Mouse (Mus musculus) embryonic facial prominence, embryonic 14.5 days (tissue): Measurements from ENCODE around the gene Flad1. TPM values are rescaled to one million over a fixed set of nuclear protein-coding genes. Genes with fewer than 3 reads are reported as not detected.
A peak's percentile ranks its signal among the peaks of the same experiment; 100 is the strongest.

Source experiments
- ATAC-seq: fragments of 200-750 bp; cut with Nextera tagmentation; 2 replicates; pipeline ENCODE4 v1.8.0; 2017; ENCODE audit warnings: low read depth, moderate number of reproducible peaks, moderate TSS enrichment
- DNase-seq: peaks from one replicate; pipeline ENCODE4 v3.0.0-alpha.2; 2015; ENCODE audit warnings: low spot score
- H3K27ac ChIP-seq: fragments of 300-500 bp; sonication (generic); replicated peaks from 2 replicates; pipeline ENCODE4 v1.5.1; 2014; ENCODE audit warnings: low read depth, mild to moderate bottlenecking, low read length, moderate library complexity
- H3K27me3 ChIP-seq: fragments of 300-500 bp; sonication (generic); replicated peaks from 2 replicates; pipeline ENCODE4 v1.6.1; 2014; ENCODE audit warnings: low read length; ENCODE audit not compliant: control insufficient read depth, insufficient read depth
- H3K36me3 ChIP-seq: fragments of 300-500 bp; sonication (generic); 2 replicates; pipeline ENCODE4 v1.6.1; 2014; ENCODE audit warnings: low read length, mixed read lengths; ENCODE audit not compliant: control insufficient read depth, insufficient read depth
- H3K4me1 ChIP-seq: fragments of 300-500 bp; sonication (generic); 2 replicates; pipeline ENCODE4 v1.6.1; 2014; ENCODE audit warnings: antibody characterized with exemption, low read length; ENCODE audit not compliant: control insufficient read depth, insufficient read depth
- H3K4me2 ChIP-seq: fragments of 300-500 bp; sonication (generic); 2 replicates; pipeline ENCODE4 v1.6.1; 2014; ENCODE audit warnings: low read depth, mild to moderate bottlenecking, low read length, moderate library complexity, mixed read lengths
- H3K4me3 ChIP-seq: fragments of 300-500 bp; sonication (generic); 2 replicates; pipeline ENCODE4 v1.5.1; 2014; ENCODE audit warnings: low read depth, mild to moderate bottlenecking, low read length
- H3K9ac ChIP-seq: fragments of 300-500 bp; sonication (generic); 2 replicates; pipeline ENCODE4 v1.6.1; 2014; ENCODE audit warnings: low read depth, mild to moderate bottlenecking, low read length, moderate library complexity, mixed read lengths
- H3K9me3 ChIP-seq: fragments of 300-500 bp; sonication (generic); 2 replicates; pipeline ENCODE4 v1.6.1; 2016; ENCODE audit warnings: low read length; ENCODE audit not compliant: control insufficient read depth
- WGBS: fragments of 180-500 bp; shearing (Covaris S2); extraction: QIAGEN DNeasy Blood & Tissue Kit; methylation state at CpG from one replicate; pipeline ENCODE4 v1.1.7; 2014; 5-methylcytosine and 5-hydroxymethylcytosine counted together
- polyA plus RNA-seq: library from polyadenylated mRNA; unstranded; fragments of >200 nt; fragmentation: Nextera tagmentation; extraction: Ambion mirVana; gene quantifications from 2 replicates; pipeline ENCODE4 v1.2.1, GENCODE M21; 2014

Gene Flad1
- polyA plus RNA-seq, 1 experiment from 2014 or later, result 24.8 TPM

DNA sequence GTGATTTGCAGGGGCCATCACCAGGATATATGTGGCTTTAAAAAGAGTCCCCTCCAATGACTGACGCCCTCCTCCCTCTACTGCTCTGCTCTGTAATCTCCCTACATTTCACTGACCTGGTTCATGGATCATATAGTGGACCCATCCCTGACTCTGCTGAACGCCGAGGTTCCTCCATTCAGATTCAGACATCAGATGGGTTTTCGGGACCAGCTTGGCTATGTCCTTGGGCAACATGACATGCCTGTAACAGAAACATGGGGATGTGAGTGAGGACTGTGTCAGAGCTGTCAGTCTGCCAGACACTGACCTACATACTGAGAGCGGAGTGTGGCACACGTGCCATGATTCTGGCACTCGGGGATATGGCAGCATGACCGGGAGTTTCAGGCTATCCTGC, 4.5 kb upstream of the Flad1 start:
- peaks cover 21% of the 10 kb centered on the region for H3K4me1 ChIP-seq
- H3K27ac ChIP-seq, result no peak overlapping the region
- H3K36me3 ChIP-seq, result peaks cover 27% of the 10 kb centered on the region
- H3K4me3 ChIP-seq, result no peak overlapping the region
- H3K9ac ChIP-seq, result no peak overlapping the region
- ATAC-seq (no peak), DNase-seq (no peak)
- no peak overlapping the region for H3K4me2 ChIP-seq
- H3K27me3 ChIP-seq, result no peaks in the 10 kb centered on the region
- 97% methylated on average over 8 of the region's 8 CpGs for WGBS
- H3K9me3 ChIP-seq, result no peaks in the 10 kb centered on the region

DNA sequence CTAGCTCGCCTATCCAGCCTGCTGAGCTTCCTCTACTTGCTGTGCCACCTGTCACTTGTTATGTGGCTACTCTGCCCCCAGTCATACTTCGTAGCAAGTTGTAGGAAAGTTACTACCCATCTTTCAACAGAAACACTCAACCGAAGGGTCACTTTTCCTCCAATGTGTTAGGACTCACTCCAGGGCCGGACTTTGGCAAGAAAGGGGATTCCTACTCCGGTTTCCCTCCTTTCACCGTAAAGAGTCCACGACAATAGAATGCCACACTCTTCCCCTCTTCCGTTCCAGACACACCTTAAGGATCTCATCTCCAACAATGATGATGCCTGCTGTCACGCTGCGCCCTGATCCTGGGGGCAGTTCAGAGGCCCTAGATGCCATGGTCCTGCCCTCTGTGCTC, 806 bp downstream of the Flad1 start:
- Histone ChIP-seq H3K4me1 (peaks cover 4% of the 10 kb centered on the region; the same call in 1 of the 2 replicates), H3K27ac (no peak overlapping the region), H3K4me3 (peak overlapping the region; percentile 59), H3K9me3 (no peaks in the 10 kb centered on the region), H3K27me3 (no peaks in the 10 kb centered on the region), H3K9ac (peak overlapping the region; percentile 60), H3K36me3 (peaks cover 34% of the 10 kb centered on the region), H3K4me2 (peak overlapping the region; percentile 59)
- ATAC-seq, result no peak
- 75% methylated on average over 10 of the region's 10 CpGs for WGBS
- no peak for DNase-seq

DNA sequence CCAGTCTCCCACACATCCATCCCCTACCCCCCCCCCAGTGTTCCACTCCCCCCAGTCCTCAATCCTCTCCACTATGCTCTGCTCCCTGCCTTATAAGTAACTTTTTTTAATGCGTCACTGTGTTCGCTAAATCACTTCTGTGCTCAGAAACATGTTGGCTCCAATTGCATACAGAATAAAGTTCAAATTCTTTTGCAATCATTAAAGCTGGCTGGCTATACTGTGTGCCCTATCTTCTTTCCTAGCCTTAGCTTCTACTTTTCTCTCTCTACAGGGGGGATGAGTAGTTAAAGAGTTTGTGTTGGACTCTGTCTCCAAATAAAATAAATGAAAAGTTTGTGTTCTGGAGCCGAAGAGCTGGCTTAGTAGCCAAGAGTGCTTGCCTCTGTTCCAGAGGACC, 2.0 kb downstream of the Flad1 start:
- no peak overlapping the region for H3K4me2 ChIP-seq
- H3K9me3 ChIP-seq, result no peaks in the 10 kb centered on the region
- H3K9ac ChIP-seq, result no peak overlapping the region
- ATAC-seq (no peak), DNase-seq (no peak)
- peaks cover 4% of the 10 kb centered on the region; the same call in 1 of the 2 replicates for H3K4me1 ChIP-seq
- H3K27me3 ChIP-seq, result no peaks in the 10 kb centered on the region
- 95% methylated on average over 3 of the region's 3 CpGs for WGBS
- no peak overlapping the region for H3K27ac ChIP-seq
- H3K4me3 ChIP-seq, result no peak overlapping the region
- H3K36me3 ChIP-seq, result peaks cover 28% of the 10 kb centered on the region

DNA sequence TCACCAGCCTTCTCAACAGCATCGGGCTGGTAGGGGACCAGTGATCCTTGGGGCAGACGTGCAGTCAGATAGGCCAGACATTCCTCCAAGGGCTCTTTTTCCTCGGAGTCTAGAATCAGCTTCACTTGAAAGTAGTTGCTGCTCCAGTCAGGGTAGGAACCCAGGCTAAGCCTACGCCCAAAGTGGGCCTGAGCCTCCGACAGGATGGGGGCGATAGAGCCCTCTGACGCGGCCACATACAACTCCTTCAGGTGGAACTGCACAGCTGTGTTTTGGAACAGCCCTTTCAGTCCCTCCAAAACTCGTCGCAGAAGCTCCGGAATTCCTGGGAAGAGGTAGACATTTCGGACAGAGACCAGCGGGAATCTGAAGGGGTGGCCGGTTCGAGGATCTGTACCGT, 3.2 kb downstream of the Flad1 start:
- H3K9ac ChIP-seq, result no peak overlapping the region
- no peak overlapping the region for H3K27ac ChIP-seq
- ATAC-seq (no peak), DNase-seq (no peak)
- H3K36me3 ChIP-seq, result peaks cover 26% of the 10 kb centered on the region; the same call in 1 of the 2 replicates
- peaks cover 4% of the 10 kb centered on the region; the same call in 1 of the 2 replicates for H3K4me1 ChIP-seq
- H3K27me3 ChIP-seq, result no peaks in the 10 kb centered on the region
- no peaks in the 10 kb centered on the region for H3K9me3 ChIP-seq
- WGBS, result 69% methylated on average over 16 of the region's 16 CpGs
- no peak overlapping the region for H3K4me3 ChIP-seq
- no peak overlapping the region for H3K4me2 ChIP-seq

DNA sequence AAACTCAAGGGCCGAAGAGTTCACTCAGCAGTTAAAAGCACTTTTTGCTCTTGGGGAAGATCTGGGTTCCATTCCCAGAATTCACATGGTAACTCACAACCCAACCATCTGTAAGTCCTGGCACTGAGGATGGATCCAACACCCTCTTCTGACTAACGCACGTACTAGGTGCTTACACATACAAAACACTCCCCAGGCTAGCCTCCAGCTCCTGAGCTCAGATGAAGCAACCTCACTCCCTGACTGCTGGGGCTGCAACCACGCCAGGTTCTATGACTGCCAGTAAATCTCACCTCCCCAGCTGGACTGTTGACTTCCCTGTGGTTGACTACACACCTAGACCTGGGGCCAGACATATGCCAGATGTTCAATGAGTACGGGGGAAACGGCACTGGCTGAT, 4.8 kb downstream of the Flad1 start:
- no peak overlapping the region for H3K4me2 ChIP-seq
- peaks cover 40% of the 10 kb centered on the region for H3K36me3 ChIP-seq
- no peaks in the 10 kb centered on the region for H3K27me3 ChIP-seq
- H3K9me3 ChIP-seq, result no peaks in the 10 kb centered on the region
- no peak for ATAC-seq
- no peak overlapping the region for H3K4me3 ChIP-seq
- H3K4me1 ChIP-seq, result peaks cover 4% of the 10 kb centered on the region; the same call in 1 of the 2 replicates
- no peak overlapping the region for H3K9ac ChIP-seq
- no peak overlapping the region for H3K27ac ChIP-seq
- 88% methylated on average over 6 of the region's 6 CpGs for WGBS
- DNase-seq, result no peak

DNA sequence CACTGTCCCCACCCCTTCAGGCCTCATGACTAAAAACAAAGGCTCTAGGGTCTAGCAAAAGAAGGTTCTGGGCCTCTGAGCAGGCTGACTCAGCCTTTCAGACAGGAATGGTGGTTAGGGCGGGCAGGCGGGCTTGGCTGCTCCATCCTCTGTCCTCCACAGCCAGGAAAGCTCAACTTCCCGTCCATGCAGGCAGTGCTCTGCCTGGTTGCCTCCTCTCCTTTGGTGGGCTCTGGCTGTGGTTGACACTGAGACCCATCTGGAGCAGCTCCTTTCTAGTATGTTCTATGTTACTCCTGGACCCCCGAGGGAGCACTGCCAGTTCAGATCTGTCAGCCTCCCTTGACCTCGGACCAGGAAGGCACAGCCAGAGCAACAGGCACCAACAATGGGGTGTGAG, 9.0 kb downstream of the Flad1 start, which contains the start of gene Lenep:
Lenep (minus strand) TSS at position 101 of the 400 bp plus-strand sequence.
- Histone ChIP-seq H3K27me3 (no peaks in the 10 kb centered on the region), H3K4me1 (no peaks in the 10 kb centered on the region), H3K4me2 (no peak within 1 kb of the TSS), H3K4me3 (no peak within 1 kb of the TSS), H3K27ac (no peak within 1 kb of the TSS), H3K36me3 (peaks cover 42% of the 10 kb centered on the region), H3K9ac (no peak within 1 kb of the TSS), H3K9me3 (no peaks in the 10 kb centered on the region)
- 80% methylated on average over 5 of the region's 5 CpGs for WGBS
- ATAC-seq (no peak), DNase-seq (no peak)

DNA sequence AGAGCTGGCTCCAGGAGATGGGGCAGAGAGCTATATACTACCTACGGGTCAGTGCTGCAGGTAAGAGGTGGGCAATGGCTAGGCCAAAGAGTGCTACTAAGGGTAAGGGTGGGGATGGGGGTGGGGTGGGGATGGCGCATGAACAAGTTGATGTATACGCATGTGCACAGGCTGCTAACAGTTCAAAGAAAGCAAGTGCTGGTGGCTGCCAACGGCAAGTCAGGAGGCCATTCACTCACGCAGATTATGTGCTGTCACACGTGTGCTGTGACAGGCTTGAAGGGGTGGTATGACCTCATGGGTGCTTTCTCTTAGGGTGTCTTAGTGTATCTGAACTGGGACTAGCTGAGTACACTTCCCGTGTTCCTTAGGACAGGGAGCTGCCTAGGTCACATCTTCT, 10.3 kb downstream of the Flad1 start:
- no peaks in the 10 kb centered on the region for H3K4me1 ChIP-seq
- no peak overlapping the region for H3K4me2 ChIP-seq
- peaks cover 31% of the 10 kb centered on the region for H3K36me3 ChIP-seq
- no peak overlapping the region for H3K9ac ChIP-seq
- no peak overlapping the region for H3K4me3 ChIP-seq
- 92% methylated on average over 7 of the region's 7 CpGs for WGBS
- ATAC-seq (no peak), DNase-seq (no peak)
- H3K27ac ChIP-seq, result no peak overlapping the region
- no peaks in the 10 kb centered on the region for H3K9me3 ChIP-seq
- H3K27me3 ChIP-seq, result no peaks in the 10 kb centered on the region

DNA sequence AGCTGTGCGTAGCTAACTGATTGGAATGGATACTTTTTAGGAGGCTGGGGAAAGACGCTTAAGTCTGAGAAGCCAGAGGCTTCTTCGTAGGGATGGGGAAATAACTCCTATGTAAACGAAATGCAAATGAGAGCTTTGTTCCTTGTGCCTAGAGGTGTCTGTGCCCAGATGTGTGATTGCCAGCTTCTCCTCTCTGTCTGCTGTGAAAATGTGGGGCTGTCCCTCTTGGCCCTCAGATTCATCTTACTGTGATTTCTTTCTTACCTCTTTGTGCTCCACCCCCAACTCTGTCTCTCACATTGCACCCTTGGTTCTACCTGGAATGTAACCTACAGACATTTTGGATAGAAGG, 15.0 kb downstream of the Flad1 start:
- peak overlapping the region; percentile 49 for H3K4me3 ChIP-seq
- peak overlapping the region; percentile 67 for H3K9ac ChIP-seq
- H3K4me1 ChIP-seq, result peaks cover 27% of the 10 kb centered on the region
- no peak for ATAC-seq
- H3K9me3 ChIP-seq, result no peaks in the 10 kb centered on the region
- H3K27ac ChIP-seq, result 0 out of 2 replicates have a peak overlapping the region, but pooled peaks have one; percentile 65
- whole genome bisulfite sequencing, result 3% methylated on average over 4 of the region's 4 CpGs
- 0 out of 2 replicates have a peak, but pooled peaks cover 4% of the 10 kb centered on the region for H3K36me3 ChIP-seq
- DNase-seq, result no peak
- peak overlapping the region; percentile 91 for H3K4me2 ChIP-seq
- peaks cover 14% of the 10 kb centered on the region for H3K27me3 ChIP-seq
